Mouse (Mus musculus) megakaryocyte, embryonic 14.5 days (primary cell): ENCODE results near the gene Tns3.

Source experiments
- FLI1 ChIP-seq: IDR thresholded peaks from 2 replicates; pipeline ENCODE4 v1.6.1; 2012; ENCODE audit warnings: low read length, inconsistent platforms, mixed read lengths
- GATA1 ChIP-seq: IDR thresholded peaks from 3 replicates; pipeline ENCODE4 v1.6.1; 2012; ENCODE audit warnings: mixed read lengths, low read length, inconsistent platforms, borderline replicate concordance

- TF ChIP-seq GATA1: no peak
- no peak for TF ChIP-seq FLI1
Observed at GRCm38 (mm10) chr11:8488248-8488647, 176.1 kb downstream of the Tns3 start.
